Comparison of ENCODE assay signal across 8 mouse cellular contexts in genomic region chr13:67553730-67554129, GRCm38 (mm10). TPM values are rescaled to one million over a fixed set of nuclear protein-coding genes. Genes with fewer than 3 reads are reported as not detected.
A peak's percentile ranks its signal among the peaks of the same experiment; 100 is the strongest.
DNase-seq lines count a peak whose midpoint lies in the region; ATAC-seq and TF ChIP-seq lines count a peak whose summit lies in the region.

Gene Zfp748 (minus strand): TSS chr13:67553830.

- DNase-seq in heart, adult 8-10 months (ENCODE audit: low spot score): no peak
- DNase-seq in ES-E14 (ENCODE audit: low read depth, low spot score): no peak
- DNase-seq in hindbrain, embryonic 10.5 days (ENCODE audit: low spot score): no peak
- DNase-seq in cerebellum, adult 18-20 months: no peak
- DNase-seq in ovary, postnatal 10 days (ENCODE audit: low spot score): no peak

- ATAC-seq in heart, embryonic 14.5 days (ENCODE audit: insufficient number of reproducible peaks, insufficient read depth, low FRiP score, low read depth): no peak
- ATAC-seq in megakaryocyte progenitor cell, adult 5-6 weeks (replicated peaks; ENCODE audit: poor library complexity): no peak
- no peak for ATAC-seq in erythroid progenitor cell, adult 5-6 weeks (replicated peaks; ENCODE audit: low FRiP score, poor library complexity, severe bottlenecking)

- peak within 1 kb of the TSS; percentile 87 for H3K4me2 ChIP-seq in heart, embryonic 14.5 days (ENCODE audit: low read length)

- WGBS in heart, embryonic 14.5 days: 70% methylated on average over 4 of the region's 4 CpGs
- WGBS in hindbrain, embryonic 10.5 days: 84% methylated on average over 4 of the region's 4 CpGs

- H3K36me3 ChIP-seq in heart, embryonic 14.5 days (ENCODE audit: control insufficient read depth, insufficient read depth, low read length): no peaks in the 10 kb centered on the region
- no peaks in the 10 kb centered on the region for H3K36me3 ChIP-seq in ES-E14 (ENCODE audit: control insufficient read depth, insufficient read depth, low read length, poor library complexity, severe bottlenecking)
- H3K36me3 ChIP-seq in hindbrain, embryonic 10.5 days: peaks cover 9% of the 10 kb centered on the region

- peak within 1 kb of the TSS; percentile 91 to 92 for H3K27ac ChIP-seq in heart, embryonic 14.5 days (replicated peaks in 1 of 2; ENCODE audit: control insufficient read depth in 1 of 2, insufficient read depth in 1 of 2, low read depth in 2 of 2, low read length in 2 of 2)
- 0 out of 2 replicates have a peak within 1 kb of the TSS, but pooled peaks have one; percentile 61 for H3K27ac ChIP-seq in ES-E14 (ENCODE audit: insufficient read depth, low read depth, low read length, poor library complexity, severe bottlenecking)
- H3K27ac ChIP-seq in hindbrain, embryonic 10.5 days: peak within 1 kb of the TSS; percentile 97

- no peaks in the 10 kb centered on the region for H3K27me3 ChIP-seq in heart, embryonic 14.5 days (ENCODE audit: control insufficient read depth, insufficient read depth, low read length)
- H3K27me3 ChIP-seq in hindbrain, embryonic 10.5 days (ENCODE audit: insufficient read depth, poor library complexity, severe bottlenecking): no peaks in the 10 kb centered on the region

- H3K4me3 ChIP-seq in heart, embryonic 14.5 days (ENCODE audit: control insufficient read depth in 1 of 2, insufficient read depth in 1 of 2, low read depth in 1 of 2, low read length in 2 of 2): peak within 1 kb of the TSS; percentile 86 to 95
- H3K4me3 ChIP-seq in ES-E14 (ENCODE audit: insufficient read depth in 1 of 2, low read depth in 1 of 2, low read length in 2 of 2, poor library complexity in 1 of 2, severe bottlenecking in 1 of 2): peak within 1 kb of the TSS; percentile 85 to 96
- H3K4me3 ChIP-seq in hindbrain, embryonic 10.5 days: peak within 1 kb of the TSS; percentile 91

- H3K9me3 ChIP-seq in heart, embryonic 14.5 days (ENCODE audit: control insufficient read depth, low read length): no peaks in the 10 kb centered on the region
- H3K9me3 ChIP-seq in ES-E14 (ENCODE audit: control insufficient read depth, insufficient read depth, low read depth, low read length): no peaks in the 10 kb centered on the region
- no peaks in the 10 kb centered on the region for H3K9me3 ChIP-seq in hindbrain, embryonic 10.5 days

- H3K4me1 ChIP-seq in heart, embryonic 14.5 days (ENCODE audit: control insufficient read depth in 2 of 2, insufficient read depth in 2 of 2, low read length in 2 of 2): peaks cover 3 to 13% of the 10 kb centered on the region in 2 experiments; a peak in 3 of 4 replicates
- no peaks in the 10 kb centered on the region; a peak in 1 of 4 replicates for H3K4me1 ChIP-seq in ES-E14 (ENCODE audit: control insufficient read depth in 2 of 2, insufficient read depth in 2 of 2, low read length in 2 of 2, poor library complexity in 1 of 2)
- H3K4me1 ChIP-seq in hindbrain, embryonic 10.5 days (replicated peaks): peaks cover 13% of the 10 kb centered on the region

- H3K9ac ChIP-seq in heart, embryonic 14.5 days (ENCODE audit: low read length): peak within 1 kb of the TSS; percentile 92
- peak within 1 kb of the TSS; percentile 90 for H3K9ac ChIP-seq in ES-E14 (ENCODE audit: insufficient read depth, low read depth, low read length, poor library complexity, severe bottlenecking)

- in situ Hi-C loops in ES-E14 (cut with MboI; ENCODE audit: low sequenced_read_pairs in 2 of 2, unreplicated experiment in 2 of 2): no loop called here

TF ChIP-seq in ES-E14, 5 proteins besides CTCF, POLR2A, EP300 and RAD21:
- TF ChIP-seq ZNF384 (IDR thresholded peaks at IDR 0.05; ENCODE audit: low read depth, low read length): no peak
- no peak for TF ChIP-seq MAFK (IDR thresholded peaks at IDR 0.05; ENCODE audit: insufficient read depth, low read depth, low read length)
- TF ChIP-seq ZC3H11A (IDR thresholded peaks at IDR 0.05; ENCODE audit: borderline replicate concordance, low read depth, low read length): no peak
- no peak for TF ChIP-seq CHD2 (IDR thresholded peaks at IDR 0.05; ENCODE audit: low read depth, low read length)
- TF ChIP-seq HCFC1 (IDR thresholded peaks at IDR 0.05; ENCODE audit: borderline replicate concordance, insufficient read depth, low read length): no peak
TF ChIP-seq in ES-E14: peak in this region for 0.

RNA-seq across cellular contexts. Expression of gene Zfp748, which starts in this region (rescaled TPM):
- polyA plus RNA-seq in heart, embryonic 14.5 days (2014; fragmentation: Nextera tagmentation; extraction: Ambion mirVana): 8.3 and 9.6 TPM in 2 replicates
- 1 to 10 TPM; 2.8 to 4.9 (median 4.0) TPM for total RNA-seq in heart, adult 8-10 months (2022)
- total RNA-seq in ES-E14 (2012; rRNA removed): 7.1 and 8.7 TPM in 2 replicates
- 15.1 and 15.4 TPM in 2 replicates for polyA plus RNA-seq in hindbrain, embryonic 10.5 days (2016; fragmentation: Nextera tagmentation; extraction: Ambion mirVana)
- total RNA-seq in megakaryocyte progenitor cell, adult 5-6 weeks (2015): 14.2 and 15.3 TPM in 2 replicates
- 11.5 and 21.2 TPM in 2 replicates for total RNA-seq in megakaryocyte progenitor cell, adult 5-6 weeks (2017)
- total RNA-seq in erythroid progenitor cell, adult 5-6 weeks (2015; ENCODE audit: low replicate concordance): 5.8 and 9.2 TPM in 2 replicates
- 4.2 and 7.1 TPM in 2 replicates for total RNA-seq in erythroid progenitor cell, adult 5-6 weeks (2017; ENCODE audit: low replicate concordance)
